Mouse (Mus musculus) limb, embryonic 14.5 days (tissue): ENCODE measurements at regions not wholly inside any gene's neighbourhood (a gene's known extent, or its start where the extent isn't known, plus 50 kb on each side); places are given as distances from the start of the nearest gene placed in this dataset.

Source experiments
- ATAC-seq: fragments of 200-750 bp; cut with Nextera tagmentation; 2 replicates; pipeline ENCODE4 v1.8.0; 2017; ENCODE audit warnings: low read depth, moderate number of reproducible peaks, moderate TSS enrichment; ENCODE audit not compliant: low FRiP score
- DNase-seq: peaks from one replicate; pipeline ENCODE4 v3.0.0-alpha.2; 2015; ENCODE audit warnings: low spot score
- H3K27ac ChIP-seq: fragments of 300-500 bp; sonication (generic); replicated peaks from 2 replicates; pipeline ENCODE4 v1.5.1; 2014; ENCODE audit warnings: low read depth, mild to moderate bottlenecking, low read length, moderate library complexity, mixed read lengths
- H3K27me3 ChIP-seq: fragments of 300-500 bp; sonication (generic); 2 replicates; pipeline ENCODE4 v1.6.1; 2014; ENCODE audit warnings: low read length, mixed read lengths; ENCODE audit not compliant: control insufficient read depth, insufficient read depth
- H3K36me3 ChIP-seq: fragments of 300-500 bp; sonication (generic); 2 replicates; pipeline ENCODE4 v1.6.1; 2014; ENCODE audit warnings: mild to moderate bottlenecking, low read length, moderate library complexity, mixed read lengths; ENCODE audit not compliant: control insufficient read depth, insufficient read depth
- H3K4me1 ChIP-seq: fragments of 300-500 bp; sonication (generic); 2 replicates; pipeline ENCODE4 v1.6.1; 2014; ENCODE audit warnings: antibody characterized with exemption, low read length, mixed read lengths; ENCODE audit not compliant: control insufficient read depth, insufficient read depth
- H3K4me2 ChIP-seq: fragments of 300-500 bp; sonication (generic); replicated peaks from 2 replicates; pipeline ENCODE4 v1.6.1; 2014; ENCODE audit warnings: low read depth, mild to moderate bottlenecking, low read length, moderate library complexity; ENCODE audit not compliant: severe bottlenecking
- H3K4me3 ChIP-seq: fragments of 300-500 bp; sonication (generic); replicated peaks from 2 replicates; pipeline ENCODE4 v1.5.1; 2014; ENCODE audit warnings: low read length
- H3K9ac ChIP-seq: fragments of 300-500 bp; sonication (generic); 2 replicates; pipeline ENCODE4 v1.6.1; 2014; ENCODE audit warnings: mild to moderate bottlenecking, low read depth, low read length, moderate library complexity; ENCODE audit not compliant: severe bottlenecking
- H3K9me3 ChIP-seq: fragments of 300-500 bp; sonication (generic); 2 replicates; pipeline ENCODE4 v1.6.1; 2016; ENCODE audit warnings: low read length; ENCODE audit not compliant: control insufficient read depth
- POLR2A ChIP-seq: fragments of 200-500 bp; IDR thresholded peaks from 2 replicates; pipeline ENCODE4 v1.8.0; 2012; ENCODE audit warnings: inconsistent platforms, mild to moderate bottlenecking, moderate library complexity, borderline replicate concordance; ENCODE audit not compliant: insufficient read depth, insufficient read length; ENCODE audit errors: extremely low read depth
- WGBS: fragments of 180-500 bp; shearing (Covaris S2); extraction: QIAGEN DNeasy Blood & Tissue Kit; methylation state at CpG from one replicate; pipeline ENCODE4 v1.1.7; 2014; 5-methylcytosine and 5-hydroxymethylcytosine counted together

DNA sequence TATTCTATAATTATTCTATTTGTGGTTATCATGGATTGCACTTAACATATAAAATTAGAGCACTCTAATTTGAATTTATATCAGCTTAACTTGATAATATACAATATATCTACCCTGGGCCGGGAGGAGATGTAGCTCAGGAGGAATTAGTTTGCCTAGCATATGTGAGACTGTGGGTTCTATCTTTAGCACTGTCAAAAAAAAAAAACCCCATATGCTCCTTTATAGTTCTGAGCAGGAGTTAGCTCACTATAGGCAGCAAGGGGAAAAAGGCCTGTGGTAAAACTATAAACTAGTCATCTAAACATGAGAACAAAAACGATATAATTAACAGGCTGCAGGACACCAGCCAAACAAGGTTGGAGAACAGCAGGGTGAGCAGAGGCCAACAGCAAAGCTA, 145.0 kb downstream of the Mex3b start:
- Histone ChIP-seq H3K27me3 (no peaks in the 10 kb centered on the region), H3K9ac (no peak overlapping the region), H3K36me3 (no peaks in the 10 kb centered on the region), H3K4me1 (peaks cover 10% of the 10 kb centered on the region; the same call in 1 of the 2 replicates), H3K4me2 (no peak overlapping the region), H3K4me3 (no peak overlapping the region), H3K9me3 (no peaks in the 10 kb centered on the region), H3K27ac (no peak overlapping the region)
- DNase-seq (no peak), ATAC-seq (no peak)
- WGBS, result 47% methylated on average over 2 of the region's 2 CpGs
- TF ChIP-seq POLR2A, result no peak

DNA sequence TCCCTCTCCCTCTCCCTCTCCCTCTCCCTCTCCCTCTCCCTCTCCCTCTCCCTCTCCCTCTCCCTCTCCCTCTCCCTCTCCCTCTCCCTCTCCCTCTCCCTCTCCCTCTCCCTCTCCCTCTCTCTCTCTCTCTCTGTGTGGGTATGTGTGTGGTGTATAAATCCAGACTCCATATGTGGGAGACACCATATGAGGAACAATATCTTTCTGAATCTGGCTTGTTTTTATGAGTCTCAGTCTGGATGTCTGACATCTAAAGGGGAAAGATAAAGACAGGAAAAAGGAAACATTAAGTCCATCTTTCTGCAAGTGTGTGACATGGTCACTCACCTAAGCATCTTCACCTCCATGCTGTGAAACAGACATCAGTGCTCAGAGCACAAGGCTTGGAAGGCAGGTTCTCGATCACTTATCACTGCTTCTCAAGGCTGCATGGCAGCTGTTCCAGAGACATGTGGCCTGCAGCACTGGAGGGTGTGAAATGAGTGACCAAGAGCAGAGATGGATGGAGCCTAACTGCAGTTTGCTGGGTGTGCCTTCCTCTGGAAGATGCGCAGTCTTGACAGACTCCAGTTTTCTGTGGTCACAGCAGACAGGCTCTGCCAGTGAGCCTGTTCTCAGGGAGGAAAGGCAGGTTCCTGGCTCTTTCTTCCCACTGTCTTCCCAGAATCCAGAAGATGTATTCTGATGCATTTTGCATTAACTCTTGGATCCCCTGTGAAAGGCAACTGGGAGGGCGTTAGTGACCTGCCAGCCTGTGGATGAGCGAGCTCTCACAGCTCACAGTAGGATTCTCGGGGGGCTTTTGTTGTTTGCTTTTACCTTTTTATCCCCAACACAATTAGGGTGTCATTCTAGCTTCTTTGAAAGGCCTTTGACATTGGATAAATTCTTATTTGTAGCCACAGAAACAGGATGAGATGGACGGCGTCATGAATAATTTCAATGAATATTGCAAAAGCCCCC, 147.9 kb downstream of the Mex3b start:
- Histone ChIP-seq H3K36me3 (no peaks in the 10 kb centered on the region), H3K4me2 (no peak overlapping the region), H3K9me3 (no peaks in the 10 kb centered on the region), H3K27me3 (no peaks in the 10 kb centered on the region), H3K4me1 (peaks cover 10% of the 10 kb centered on the region; the same call in 1 of the 2 replicates), H3K9ac (no peak overlapping the region), H3K4me3 (no peak overlapping the region), H3K27ac (0 out of 2 replicates have a peak overlapping the region, but pooled peaks have one; percentile 33)
- TF ChIP-seq POLR2A, result no peak
- no peak for DNase-seq
- WGBS, result 59% methylated on average over 7 of the region's 7 CpGs
- no peak for ATAC-seq

GRCm38 (mm10) chr7:83015756-83016155, 148.6 kb downstream of the Mex3b start:
- Histone ChIP-seq H3K4me1 (peaks cover 10% of the 10 kb centered on the region; the same call in 1 of the 2 replicates), H3K9ac (no peak overlapping the region), H3K4me3 (no peak overlapping the region), H3K4me2 (no peak overlapping the region), H3K36me3 (no peaks in the 10 kb centered on the region), H3K27ac (no peak overlapping the region), H3K27me3 (no peaks in the 10 kb centered on the region), H3K9me3 (no peaks in the 10 kb centered on the region)
- DNase-seq, result peak; percentile 10
- WGBS, result 28% methylated on average over 4 of the region's 4 CpGs
- no peak for TF ChIP-seq POLR2A
- ATAC-seq, result no peak

- Histone ChIP-seq H3K27ac (no peak overlapping the region), H3K27me3 (no peaks in the 10 kb centered on the region), H3K4me1 (peaks cover 10% of the 10 kb centered on the region; the same call in 1 of the 2 replicates), H3K9me3 (no peaks in the 10 kb centered on the region), H3K36me3 (no peaks in the 10 kb centered on the region), H3K9ac (no peak overlapping the region), H3K4me3 (no peak overlapping the region), H3K4me2 (no peak overlapping the region)
- WGBS, result 70% methylated on average over 4 of the region's 4 CpGs
- no peak for ATAC-seq
- no peak for DNase-seq
- TF ChIP-seq POLR2A, result no peak
Measured at GRCm38 (mm10) chr7:83016566-83016965, 149.4 kb downstream of the Mex3b start.

- Histone ChIP-seq H3K27me3 (no peaks in the 10 kb centered on the region), H3K4me2 (no peak overlapping the region), H3K9ac (no peak overlapping the region), H3K36me3 (no peaks in the 10 kb centered on the region), H3K27ac (no peak overlapping the region), H3K4me3 (no peak overlapping the region), H3K9me3 (no peaks in the 10 kb centered on the region), H3K4me1 (peaks cover 3% of the 10 kb centered on the region; the same call in 1 of the 2 replicates)
- ATAC-seq (no peak), DNase-seq (no peak)
- whole genome bisulfite sequencing, result 87% methylated on average over 2 of the region's 2 CpGs
- TF ChIP-seq POLR2A, result no peak
Measured at GRCm38 (mm10) chr7:83020584-83020983, 153.5 kb downstream of the Mex3b start.
